Mouse (Mus musculus): ENCODE measurements around the gene Lrrc46. TPM values are rescaled to one million over a fixed set of nuclear protein-coding genes. Genes with fewer than 3 reads are reported as not detected.

Gene Lrrc46
- polyA plus RNA-seq, 1 experiment, result 0.82 TPM

DNA sequence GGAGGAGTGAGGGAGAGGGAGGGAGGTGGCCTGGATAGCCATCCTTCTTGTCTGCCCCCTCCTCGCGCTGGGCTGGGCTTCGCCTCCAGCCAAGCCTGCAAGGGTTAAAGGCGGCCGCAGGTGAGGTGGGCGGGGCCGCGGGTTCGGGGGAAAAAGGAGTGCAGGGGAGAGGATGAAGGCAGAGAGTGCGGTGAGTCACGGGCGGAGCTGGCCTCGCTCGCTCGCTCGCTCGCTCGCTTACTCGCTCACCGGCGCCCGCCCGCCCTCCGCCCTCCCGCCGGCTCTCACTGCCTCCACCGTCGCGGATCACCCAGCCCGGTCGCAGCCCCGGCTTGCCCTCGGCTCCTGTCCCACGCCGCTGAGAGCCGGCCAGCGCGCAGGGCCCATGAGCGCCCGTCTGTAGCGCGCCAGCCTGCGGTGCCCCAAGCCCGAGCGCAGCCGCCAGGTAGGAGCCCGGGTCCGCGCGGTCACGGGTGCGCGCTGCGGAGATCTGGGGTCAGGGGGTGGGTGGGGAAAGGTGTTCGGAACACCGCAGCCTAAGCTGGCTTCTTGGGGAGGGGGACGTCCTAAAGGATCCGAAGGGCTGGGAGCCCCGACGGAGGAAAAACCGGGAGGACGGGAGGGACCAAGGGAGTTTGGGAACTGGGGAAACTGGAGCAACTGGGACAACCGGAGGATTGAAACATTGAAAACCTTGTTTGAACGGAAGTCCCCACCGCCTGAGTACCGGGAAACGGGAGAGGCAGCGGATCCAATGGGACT, 22.4 kb downstream of the Lrrc46 start:
- DNase-seq (ENCODE audit: extremely low spot score in 1 of 2, low spot score in 1 of 2), result no peak

- DNase-seq (ENCODE audit: extremely low spot score in 1 of 2, low spot score in 1 of 2), result no peak
Measured at GRCm38 (mm10) chr11:97017696-97018582, 23.3 kb downstream of the Lrrc46 start.

- no peak for DNase-seq (ENCODE audit: extremely low spot score in 1 of 2, low spot score in 1 of 2)
Measured at GRCm38 (mm10) chr11:97013121-97013670, 28.0 kb downstream of the Lrrc46 start, which contains the start of gene Sp6. TSS of gene Sp6 (plus strand) at chr11:97013394.

- DNase-seq (ENCODE audit: extremely low spot score in 1 of 2, low spot score in 1 of 2), result no peak
Measured at GRCm38 (mm10) chr11:97009198-97009790, 31.9 kb downstream of the Lrrc46 start.

GRCm38 (mm10) chr11:97007093-97007794, 34.0 kb downstream of the Lrrc46 start:
- DNase-seq (ENCODE audit: extremely low spot score in 1 of 2, low spot score in 1 of 2), result no peak

DNA sequence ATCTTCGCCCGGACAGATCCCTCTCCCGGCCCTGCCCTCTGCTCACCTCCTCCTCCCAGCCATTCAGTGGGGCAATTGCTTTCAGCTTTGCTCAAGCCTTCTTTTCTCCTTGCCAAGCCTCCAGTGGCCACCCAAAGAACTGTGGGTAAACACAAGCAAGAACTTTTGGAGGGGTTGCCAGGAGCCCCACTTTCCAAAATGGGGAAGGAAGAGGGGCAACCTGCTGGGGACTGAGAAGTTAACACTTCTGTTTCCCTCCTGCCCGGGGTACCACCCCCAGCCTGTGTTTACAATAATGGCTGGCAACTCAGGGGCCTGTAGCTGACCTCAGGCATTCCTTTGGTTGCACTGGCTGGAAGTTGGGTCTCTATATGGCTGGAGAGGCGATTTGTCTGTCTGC, 38.0 kb downstream of the Lrrc46 start:
- no peak for DNase-seq (ENCODE audit: extremely low spot score in 1 of 2, low spot score in 1 of 2)

- no peak for DNase-seq (ENCODE audit: extremely low spot score in 1 of 2, low spot score in 1 of 2)
Measured at GRCm38 (mm10) chr11:96997380-96997956, 43.7 kb downstream of the Lrrc46 start.

GRCm38 (mm10) chr11:96996773-96997379, 44.3 kb downstream of the Lrrc46 start:
- DNase-seq (ENCODE audit: extremely low spot score in 1 of 2, low spot score in 1 of 2), result no peak

GRCm38 (mm10) chr11:96995836-96996772, 45.1 kb downstream of the Lrrc46 start:
- no peak for DNase-seq (ENCODE audit: extremely low spot score in 1 of 2, low spot score in 1 of 2)

- no peak for DNase-seq (ENCODE audit: extremely low spot score in 1 of 2, low spot score in 1 of 2)
Measured at GRCm38 (mm10) chr11:96995031-96995430, 46.2 kb downstream of the Lrrc46 start.

DNA sequence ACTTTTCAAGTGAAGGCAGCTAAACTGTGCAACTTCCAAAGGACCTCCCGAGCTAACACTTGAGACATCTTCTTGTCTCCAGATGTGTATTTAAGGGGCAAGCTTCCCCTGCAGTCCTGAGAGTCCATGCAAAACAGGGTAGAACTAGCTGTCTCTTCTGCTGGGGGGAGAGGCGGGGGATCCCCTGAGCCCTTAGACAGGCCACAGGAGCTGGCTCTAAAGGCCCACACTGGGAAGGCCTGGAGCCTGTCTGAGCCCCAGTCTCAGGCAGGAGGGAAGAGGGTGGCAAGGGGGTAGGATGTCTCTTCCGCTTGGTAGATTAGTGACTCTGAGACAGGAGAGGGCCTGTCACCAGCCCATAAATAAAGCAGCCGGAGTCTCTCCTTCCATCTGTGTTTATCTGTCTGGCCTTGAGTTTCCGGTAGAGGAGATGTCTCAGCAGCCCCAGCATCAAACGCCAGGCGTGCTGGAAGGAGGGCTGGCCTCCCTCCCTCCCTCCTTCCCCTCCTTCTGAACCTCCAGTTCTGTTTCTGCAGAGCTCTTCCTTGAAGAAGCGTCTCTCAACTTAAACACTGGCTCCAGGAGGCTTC, 48.4 kb downstream of the Lrrc46 start:
- no peak for DNase-seq (ENCODE audit: extremely low spot score in 1 of 2, low spot score in 1 of 2)

GRCm38 (mm10) chr11:96991501-96991900, 49.7 kb downstream of the Lrrc46 start:
- no peak for DNase-seq (ENCODE audit: extremely low spot score in 1 of 2, low spot score in 1 of 2)

DNA sequence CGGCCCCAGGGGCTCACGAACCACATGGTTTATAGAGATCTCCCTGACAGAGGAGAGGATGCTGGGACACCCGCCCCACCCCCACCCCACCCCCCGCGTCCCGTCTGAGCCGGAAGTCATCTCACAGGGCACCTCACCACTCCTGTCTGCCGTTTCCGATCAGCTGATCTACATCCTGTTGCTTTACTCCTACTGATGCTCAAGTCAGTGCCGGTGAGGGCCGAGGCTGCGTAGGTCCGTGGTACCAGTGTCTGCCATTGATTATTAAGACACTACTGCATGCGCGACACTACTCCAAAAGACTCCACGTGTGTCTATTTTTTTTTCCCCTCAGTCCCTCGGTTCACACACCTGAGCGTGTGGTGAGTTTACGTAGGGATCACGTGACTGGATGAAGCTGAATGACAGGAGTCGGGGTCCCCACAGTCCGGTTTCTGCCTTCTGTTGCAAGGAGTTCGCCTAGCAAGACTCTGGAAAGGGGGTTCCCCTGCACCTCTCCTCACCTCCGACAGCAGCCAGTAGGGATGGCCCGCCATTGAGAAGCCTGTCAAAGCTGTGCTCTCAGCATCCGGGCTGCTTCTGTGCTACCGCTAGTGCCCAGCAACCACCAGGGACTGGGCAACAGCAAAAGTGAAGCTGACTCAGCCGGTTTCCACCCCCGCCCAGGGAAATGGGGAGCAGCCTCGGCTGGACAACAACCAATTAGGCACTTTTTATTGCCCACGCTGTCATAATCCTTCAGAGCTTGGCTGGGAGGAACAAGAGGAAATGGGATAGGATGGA, 53.1 kb downstream of the Lrrc46 start:
- DNase-seq (ENCODE audit: extremely low spot score in 1 of 2, low spot score in 1 of 2), result peak in 1 of 2 experiments; percentile 45

- DNase-seq (ENCODE audit: extremely low spot score in 1 of 2, low spot score in 1 of 2), result no peak
Measured at GRCm38 (mm10) chr11:96986463-96986862, 54.7 kb downstream of the Lrrc46 start.

- DNase-seq (ENCODE audit: extremely low spot score in 1 of 2, low spot score in 1 of 2), result no peak
Measured at GRCm38 (mm10) chr11:96984903-96985302, 56.3 kb downstream of the Lrrc46 start.

Data from frontal cortex, adult 2 months (tissue).